Mouse (Mus musculus) intestine, embryonic 14.5 days (tissue): ENCODE measurements around the gene Gm13090. TPM values are rescaled to one million over a fixed set of nuclear protein-coding genes. Genes with fewer than 3 reads are reported as not detected.

ENCODE experiments used
- ATAC-seq: fragments of 200-750 bp; cut with Nextera tagmentation; replicated peaks from 2 replicates; pipeline ENCODE4 v1.8.0; 2017; ENCODE audit warnings: low read depth, moderate number of reproducible peaks, moderate TSS enrichment, moderate library complexity; ENCODE audit not compliant: low FRiP score, low TSS enrichment
- DNase-seq: peaks from one replicate; pipeline ENCODE4 v3.0.0-alpha.2; 2018; ENCODE audit warnings: low spot score
- H3K27ac ChIP-seq: fragments of 300-500 bp; sonication (generic); 2 replicates; pipeline ENCODE4 v1.5.1; 2014; ENCODE audit warnings: low read depth, mild to moderate bottlenecking, control low read depth
- H3K27me3 ChIP-seq: fragments of 300-500 bp; sonication (generic); replicated peaks from 2 replicates; pipeline ENCODE4 v1.6.1; 2014; ENCODE audit warnings: low read length, control low read depth; ENCODE audit not compliant: control insufficient read depth, insufficient read depth
- H3K36me3 ChIP-seq: fragments of 300-500 bp; sonication (generic); 2 replicates; pipeline ENCODE4 v1.6.1; 2014; ENCODE audit warnings: low read length, control low read depth; ENCODE audit not compliant: control insufficient read depth, insufficient read depth
- H3K4me1 ChIP-seq: fragments of 300-500 bp; sonication (generic); replicated peaks from 2 replicates; pipeline ENCODE4 v1.6.1; 2014; ENCODE audit warnings: low read length, control low read depth, mixed read lengths; ENCODE audit not compliant: control insufficient read depth, insufficient read depth
- H3K4me2 ChIP-seq: fragments of 300-500 bp; sonication (generic); 2 replicates; pipeline ENCODE4 v1.6.1; 2014; ENCODE audit warnings: low read length
- H3K4me3 ChIP-seq: fragments of 300-500 bp; sonication (generic); 2 replicates; pipeline ENCODE4 v1.5.1; 2014; ENCODE audit warnings: low read depth, low read length, control low read depth, mixed read lengths
- H3K9ac ChIP-seq: fragments of 300-500 bp; sonication (generic); 2 replicates; pipeline ENCODE4 v1.6.1; 2014; ENCODE audit warnings: mild to moderate bottlenecking, low read length
- H3K9me3 ChIP-seq: fragments of 300-500 bp; sonication (generic); 2 replicates; pipeline ENCODE4 v1.6.1; 2016; ENCODE audit warnings: low read length, control low read depth; ENCODE audit not compliant: control insufficient read depth
- WGBS: fragments of 180-500 bp; shearing (Covaris S2); extraction: QIAGEN DNeasy Blood & Tissue Kit; methylation state at CpG from one replicate; pipeline ENCODE4 v1.1.7; 2014; 5-methylcytosine and 5-hydroxymethylcytosine counted together
- polyA plus RNA-seq: library from polyadenylated mRNA; unstranded; fragments of >200 nt; fragmentation: Nextera tagmentation; extraction: Ambion mirVana; gene quantifications from 2 replicates; pipeline ENCODE4 v1.2.1, GENCODE M21; 2014

Gene Gm13090
- polyA plus RNA-seq, 1 experiment from 2014 or later = not detected

- WGBS = under 1% methylated on average over 108 of the region's 114 CpGs
- Histone ChIP-seq H3K4me3 (peak within 1 kb of the TSS; percentile 88), H3K27ac (peak within 1 kb of the TSS; percentile 92), H3K4me2 (peak within 1 kb of the TSS; percentile 60), H3K4me1 (no peaks in the 10 kb centered on the region), H3K9ac (peak within 1 kb of the TSS; percentile 93), H3K27me3 (no peaks in the 10 kb centered on the region), H3K36me3 (peaks cover 15% of the 10 kb centered on the region), H3K9me3 (peaks cover 10% of the 10 kb centered on the region; the same call in 1 of the 2 replicates)
- ATAC-seq (peak; percentile 98), DNase-seq (peak; percentile 99)
Observed at GRCm38 (mm10) chr4:151057347-151058321, 31.7 kb upstream of the Gm13090 start, which contains the start of gene Vamp3. Gene Vamp3 (minus strand): TSS chr4:151057963.

DNA sequence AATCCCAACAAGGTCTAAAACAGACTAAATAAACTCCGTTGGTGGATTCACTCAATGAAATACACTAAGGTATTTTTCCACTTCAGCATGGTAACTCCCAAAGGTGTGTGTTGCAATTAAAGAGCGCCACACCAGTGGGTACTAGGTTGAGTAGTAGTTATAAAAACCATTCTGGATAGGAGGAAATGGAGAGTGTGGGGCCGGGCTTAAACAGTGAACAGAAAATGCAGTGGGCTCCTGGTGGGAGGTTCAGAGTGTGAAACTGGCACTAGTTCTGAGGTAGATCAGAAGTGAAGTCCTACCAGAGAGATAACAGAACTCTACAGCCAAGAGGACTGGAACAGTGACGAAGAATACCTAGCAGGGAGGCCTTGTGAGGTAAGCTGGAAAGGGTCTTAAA is 30.7 kb upstream of the Gm13090 start:
- H3K4me1 ChIP-seq = no peaks in the 10 kb centered on the region
- ATAC-seq (no peak), DNase-seq (no peak)
- WGBS = 79% methylated on average over 4 of the region's 4 CpGs
- no peak overlapping the region for H3K27ac ChIP-seq
- H3K27me3 ChIP-seq = no peaks in the 10 kb centered on the region
- H3K4me3 ChIP-seq = peak overlapping the region; percentile 88; the same call in 1 of the 2 replicates
- H3K9me3 ChIP-seq = peaks cover 10% of the 10 kb centered on the region; the same call in 1 of the 2 replicates
- H3K9ac ChIP-seq = no peak overlapping the region
- H3K4me2 ChIP-seq = peak overlapping the region; percentile 51
- H3K36me3 ChIP-seq = peaks cover 7% of the 10 kb centered on the region

- H3K4me3 ChIP-seq = no peak overlapping the region
- no peak overlapping the region for H3K4me2 ChIP-seq
- no peaks in the 10 kb centered on the region; the same call in 1 of the 2 replicates for H3K36me3 ChIP-seq
- no peak overlapping the region for H3K9ac ChIP-seq
- no peak overlapping the region for H3K27ac ChIP-seq
- no peaks in the 10 kb centered on the region for H3K4me1 ChIP-seq
- 98% methylated on average over 4 of the region's 4 CpGs for WGBS
- ATAC-seq = no peak
- H3K27me3 ChIP-seq = no peaks in the 10 kb centered on the region
- peaks cover 10% of the 10 kb centered on the region; the same call in 1 of the 2 replicates for H3K9me3 ChIP-seq
- no peak for DNase-seq
Observed at GRCm38 (mm10) chr4:151059566-151059965, 29.8 kb upstream of the Gm13090 start.

DNA sequence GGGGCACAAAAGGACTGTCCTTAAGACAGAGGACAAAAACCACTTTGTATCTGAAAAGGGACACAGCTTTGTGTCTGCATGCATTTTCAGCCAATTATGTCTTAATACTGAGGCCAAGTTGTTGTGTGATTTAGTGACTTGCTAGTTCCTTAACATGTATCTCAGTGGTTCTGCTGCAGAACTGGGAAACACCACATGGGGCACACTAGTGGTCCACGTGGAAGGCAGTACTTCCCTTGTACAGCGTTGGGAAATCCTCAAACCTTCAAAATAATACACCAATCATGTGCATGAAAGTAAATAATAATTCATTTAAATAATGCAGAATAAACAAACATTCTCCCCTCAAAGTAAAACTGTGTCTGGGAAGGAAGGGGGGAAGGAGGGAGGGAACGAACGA is 20.6 kb upstream of the Gm13090 start:
- Histone ChIP-seq H3K36me3 (no peaks in the 10 kb centered on the region; the same call in 1 of the 2 replicates), H3K4me3 (no peak overlapping the region), H3K27me3 (no peaks in the 10 kb centered on the region), H3K27ac (no peak overlapping the region), H3K4me1 (no peaks in the 10 kb centered on the region), H3K9ac (no peak overlapping the region), H3K9me3 (no peaks in the 10 kb centered on the region), H3K4me2 (no peak overlapping the region)
- ATAC-seq (no peak), DNase-seq (no peak)
- WGBS = 75% methylated on average over 4 of the region's 4 CpGs

- Histone ChIP-seq H3K4me1 (no peaks in the 10 kb centered on the region), H3K27ac (no peak overlapping the region), H3K4me3 (no peak overlapping the region), H3K4me2 (no peak overlapping the region), H3K9ac (no peak overlapping the region), H3K9me3 (no peaks in the 10 kb centered on the region), H3K36me3 (peaks cover 5% of the 10 kb centered on the region; the same call in 1 of the 2 replicates), H3K27me3 (no peaks in the 10 kb centered on the region)
- DNase-seq = no peak
- no peak for ATAC-seq
- WGBS = 80% methylated on average over 7 of the region's 7 CpGs
Observed at GRCm38 (mm10) chr4:151070962-151071361, 18.4 kb upstream of the Gm13090 start.

GRCm38 (mm10) chr4:151073108-151073744 is 16.1 kb upstream of the Gm13090 start:
- no peak overlapping the region for H3K4me3 ChIP-seq
- H3K4me1 ChIP-seq = no peaks in the 10 kb centered on the region
- WGBS = 54% methylated on average over 13 of the region's 13 CpGs
- H3K27me3 ChIP-seq = no peaks in the 10 kb centered on the region
- peaks cover 15% of the 10 kb centered on the region; the same call in 1 of the 2 replicates for H3K36me3 ChIP-seq
- ATAC-seq = no peak; the same call in 1 of the 2 replicates
- H3K4me2 ChIP-seq = no peak overlapping the region
- DNase-seq = peak; percentile 92
- H3K9ac ChIP-seq = no peak overlapping the region
- no peak overlapping the region for H3K27ac ChIP-seq
- no peaks in the 10 kb centered on the region for H3K9me3 ChIP-seq

DNA sequence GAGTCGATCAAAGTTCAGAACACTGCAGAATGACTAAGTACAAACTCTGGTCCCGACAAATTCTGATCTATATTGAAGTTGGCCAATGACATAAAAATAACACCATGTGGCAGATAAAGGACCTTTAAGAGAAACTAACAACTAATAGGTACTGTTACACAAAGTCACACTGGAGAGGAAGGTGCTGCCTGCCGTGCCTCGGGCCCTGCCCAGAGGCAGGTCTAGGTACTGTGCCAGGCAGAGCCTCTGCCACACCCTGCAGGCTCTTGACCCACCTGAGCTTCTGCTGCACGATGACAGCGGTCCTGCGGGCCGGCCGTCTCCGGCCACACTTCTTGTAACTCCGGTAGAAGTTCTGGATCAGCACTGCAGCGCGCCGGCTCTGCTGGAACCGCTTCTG is 14.6 kb upstream of the Gm13090 start:
- Histone ChIP-seq H3K4me2 (no peak overlapping the region), H3K4me1 (no peaks in the 10 kb centered on the region), H3K27ac (no peak overlapping the region), H3K9me3 (no peaks in the 10 kb centered on the region), H3K9ac (no peak overlapping the region), H3K27me3 (no peaks in the 10 kb centered on the region), H3K36me3 (peaks cover 29% of the 10 kb centered on the region), H3K4me3 (no peak overlapping the region)
- DNase-seq (no peak), ATAC-seq (no peak)
- WGBS = 92% methylated on average over 15 of the region's 15 CpGs

GRCm38 (mm10) chr4:151081355-151081754 is 8.0 kb upstream of the Gm13090 start:
- Histone ChIP-seq H3K9me3 (no peaks in the 10 kb centered on the region), H3K4me1 (no peaks in the 10 kb centered on the region), H3K4me2 (no peak overlapping the region), H3K9ac (no peak overlapping the region), H3K36me3 (peaks cover 23% of the 10 kb centered on the region), H3K27ac (no peak overlapping the region), H3K4me3 (no peak overlapping the region), H3K27me3 (no peaks in the 10 kb centered on the region)
- DNase-seq (no peak), ATAC-seq (no peak)
- WGBS = 64% methylated on average over 2 of the region's 2 CpGs
